Comparison of ENCODE assay signal across 11 mouse cellular contexts in genomic region chr13:32518611-32519344, GRCm38 (mm10).
A peak's percentile ranks its signal among the peaks of the same experiment; 100 is the strongest.
DNase-seq lines count a peak whose midpoint lies in the region; ATAC-seq lines count a peak whose summit lies in the region.
"Had no signal": no experiment of that assay in that cellular context is flagged by ENCODE, and none has a peak within 500 bp of the region (broad histone marks: within the 10 kb centered on the region; RNA-seq: fewer than 3 reads in every experiment).

No protein-coding gene starts in this region.

- H3K27me3 ChIP-seq in forebrain, embryonic 14.5 days (replicated peaks; ENCODE audit: control insufficient read depth, insufficient read depth, low read length): no peaks in the 10 kb centered on the region
- H3K27me3 ChIP-seq in forebrain, embryonic 10.5 days (ENCODE audit: poor library complexity, severe bottlenecking): no peaks in the 10 kb centered on the region
- H3K27me3 ChIP-seq in limb, embryonic 13.5 days: peaks cover 9% of the 10 kb centered on the region; the same call in 1 of the 2 replicates
- H3K27me3 ChIP-seq: hindbrain, embryonic 12.5 days; neural tube, embryonic 12.5 days had no signal

- no peak for ATAC-seq in forebrain, embryonic 14.5 days
- ATAC-seq in limb, embryonic 13.5 days (ENCODE audit: low FRiP score, low read depth): peak; percentile 69
- ATAC-seq in monocyte, adult 5-6 weeks (replicated peaks; ENCODE audit: insufficient number of reproducible peaks, low FRiP score, low TSS enrichment, poor library complexity, severe bottlenecking): no peak

- peak; percentile 5 for DNase-seq in forebrain, embryonic 14.5 days (ENCODE audit: low spot score)
- DNase-seq in forebrain, embryonic 10.5 days (ENCODE audit: extremely low spot score, low spot score): no peak
- DNase-seq in Muller cell, postnatal 12 days (ENCODE audit: inconsistent ontology term): peak; percentile 24
- peak; percentile 64 for DNase-seq in hindlimb bud, embryonic 11.5 days (ENCODE audit: extremely low spot score, low read depth, low spot score)
- no peak for DNase-seq in right cerebral cortex, postnatal 14 days
- DNase-seq in right cerebral cortex, postnatal 36 days (ENCODE audit: low spot score in 2 of 2): no peak
- DNase-seq: cerebellum, adult 11 months had no signal

- no peak overlapping the region for H3K4me3 ChIP-seq in forebrain, embryonic 14.5 days (ENCODE audit: low read depth, low read length)
- no peak overlapping the region for H3K4me3 ChIP-seq in forebrain, embryonic 10.5 days
- H3K4me3 ChIP-seq in limb, embryonic 13.5 days: no peak overlapping the region
- H3K4me3 ChIP-seq: hindbrain, embryonic 12.5 days; neural tube, embryonic 12.5 days had no signal

- H3K27ac ChIP-seq in forebrain, embryonic 14.5 days (ENCODE audit: low read depth, low read length): no peak overlapping the region
- no peak overlapping the region for H3K27ac ChIP-seq in forebrain, embryonic 10.5 days
- H3K27ac ChIP-seq in limb, embryonic 13.5 days: peak overlapping the region; percentile 56
- H3K27ac ChIP-seq: hindbrain, embryonic 12.5 days; neural tube, embryonic 12.5 days had no signal

- no peaks in the 10 kb centered on the region for H3K4me1 ChIP-seq in forebrain, embryonic 14.5 days (ENCODE audit: control insufficient read depth, insufficient read depth, low read length)
- H3K4me1 ChIP-seq in forebrain, embryonic 10.5 days: peaks cover 4% of the 10 kb centered on the region; the same call in 1 of the 2 replicates
- H3K4me1 ChIP-seq in limb, embryonic 13.5 days: peaks cover 27% of the 10 kb centered on the region
- H3K4me1 ChIP-seq: neural tube, embryonic 12.5 days had no signal

- no peaks in the 10 kb centered on the region for H3K36me3 ChIP-seq in forebrain, embryonic 14.5 days (ENCODE audit: control insufficient read depth, insufficient read depth, low read length)
- no peaks in the 10 kb centered on the region for H3K36me3 ChIP-seq in forebrain, embryonic 10.5 days (replicated peaks)
- no peaks in the 10 kb centered on the region for H3K36me3 ChIP-seq in limb, embryonic 13.5 days
- H3K36me3 ChIP-seq: hindbrain, embryonic 12.5 days; neural tube, embryonic 12.5 days had no signal

- H3K4me2 ChIP-seq in forebrain, embryonic 14.5 days (ENCODE audit: low read length): no peak overlapping the region
- peak overlapping the region; percentile 53 for H3K4me2 ChIP-seq in limb, embryonic 13.5 days (replicated peaks)
- H3K4me2 ChIP-seq: hindbrain, embryonic 12.5 days; neural tube, embryonic 12.5 days had no signal

- no peaks in the 10 kb centered on the region for H3K9me3 ChIP-seq in forebrain, embryonic 14.5 days (replicated peaks; ENCODE audit: control insufficient read depth, low read length)
- no peaks in the 10 kb centered on the region for H3K9me3 ChIP-seq in forebrain, embryonic 10.5 days
- H3K9me3 ChIP-seq in limb, embryonic 13.5 days: no peaks in the 10 kb centered on the region
- H3K9me3 ChIP-seq: hindbrain, embryonic 12.5 days; neural tube, embryonic 12.5 days had no signal

- no peak overlapping the region for H3K9ac ChIP-seq in forebrain, embryonic 14.5 days (ENCODE audit: low read length)
- no peak overlapping the region for H3K9ac ChIP-seq in limb, embryonic 13.5 days
- H3K9ac ChIP-seq: hindbrain, embryonic 12.5 days; neural tube, embryonic 12.5 days had no signal

- 82% methylated on average over 16 of the region's 16 CpGs for WGBS in forebrain, embryonic 14.5 days
- 81% methylated on average over 16 of the region's 16 CpGs for WGBS in forebrain, embryonic 10.5 days
- WGBS in limb, embryonic 13.5 days: 6% methylated on average over 16 of the region's 16 CpGs

Comparison
In these comparisons a context has a peak if more than half of its experiments do, and no peak if none do; other contexts are left out.
1. DNase-seq: peak in forebrain, embryonic 14.5 days (single experiment), Muller cell, postnatal 12 days (single experiment) and hindlimb bud, embryonic 11.5 days (single experiment); none in forebrain, embryonic 10.5 days (single experiment), right cerebral cortex, postnatal 14 days (single experiment) and right cerebral cortex, postnatal 36 days (0 of 2).